Mouse (Mus musculus) liver, embryonic 16.5 days (tissue): ENCODE measurements around the gene Tcf20. TPM values are rescaled to one million over a fixed set of nuclear protein-coding genes. Genes with fewer than 3 reads are reported as not detected.

Experiments
- ATAC-seq: fragments of 200-750 bp; cut with Nextera tagmentation; 2 replicates; pipeline ENCODE4 v1.8.0; 2017; ENCODE audit warnings: low read depth, mild to moderate bottlenecking, moderate number of reproducible peaks, moderate library complexity
- H3K27ac ChIP-seq: fragments of 300-500 bp; sonication (generic); 2 replicates; pipeline ENCODE4 v1.5.1; 2014; ENCODE audit warnings: mild to moderate bottlenecking, low read length
- H3K27me3 ChIP-seq: fragments of 300-500 bp; sonication (generic); 2 replicates; pipeline ENCODE4 v1.6.1; 2014; ENCODE audit warnings: low read depth, low read length, mixed read lengths; ENCODE audit not compliant: control insufficient read depth, insufficient read depth
- H3K36me3 ChIP-seq: fragments of 300-500 bp; sonication (generic); 2 replicates; pipeline ENCODE4 v1.6.1; 2014; ENCODE audit warnings: mild to moderate bottlenecking; ENCODE audit not compliant: control insufficient read depth, insufficient read depth
- H3K4me1 ChIP-seq: fragments of 300-500 bp; sonication (generic); 2 replicates; pipeline ENCODE4 v1.6.1; 2014; ENCODE audit warnings: low read depth, low read length, mixed read lengths; ENCODE audit not compliant: control insufficient read depth
- H3K4me2 ChIP-seq: fragments of 300-500 bp; sonication (generic); 2 replicates; pipeline ENCODE4 v1.6.1; 2014; ENCODE audit warnings: low read depth, low read length, mixed read lengths
- H3K4me3 ChIP-seq: fragments of 300-500 bp; sonication (generic); 2 replicates; pipeline ENCODE4 v1.5.1; 2014; ENCODE audit warnings: low read depth, mild to moderate bottlenecking, low read length
- H3K9ac ChIP-seq: fragments of 300-500 bp; sonication (generic); 2 replicates; pipeline ENCODE4 v1.6.1; 2014; ENCODE audit warnings: low read depth, low read length
- H3K9me3 ChIP-seq: fragments of 300-500 bp; sonication (generic); replicated peaks from 2 replicates; pipeline ENCODE4 v1.6.1; 2016; ENCODE audit warnings: low read length; ENCODE audit not compliant: control insufficient read depth
- WGBS: fragments of 180-500 bp; shearing (Covaris S2); extraction: QIAGEN DNeasy Blood & Tissue Kit; methylation state at CpG from one replicate; pipeline ENCODE4 v1.1.7; 2014; ENCODE audit not compliant: insufficient replicate concordance; 5-methylcytosine and 5-hydroxymethylcytosine counted together
- polyA plus RNA-seq: library from polyadenylated mRNA; unstranded; fragments of >200 nt; fragmentation: Nextera tagmentation; extraction: Ambion mirVana; gene quantifications from 2 replicates; pipeline ENCODE4 v1.2.1, GENCODE M21; 2015

Tcf20 gene
- polyA plus RNA-seq, 1 experiment from 2014 or later = 2.1 TPM

DNA sequence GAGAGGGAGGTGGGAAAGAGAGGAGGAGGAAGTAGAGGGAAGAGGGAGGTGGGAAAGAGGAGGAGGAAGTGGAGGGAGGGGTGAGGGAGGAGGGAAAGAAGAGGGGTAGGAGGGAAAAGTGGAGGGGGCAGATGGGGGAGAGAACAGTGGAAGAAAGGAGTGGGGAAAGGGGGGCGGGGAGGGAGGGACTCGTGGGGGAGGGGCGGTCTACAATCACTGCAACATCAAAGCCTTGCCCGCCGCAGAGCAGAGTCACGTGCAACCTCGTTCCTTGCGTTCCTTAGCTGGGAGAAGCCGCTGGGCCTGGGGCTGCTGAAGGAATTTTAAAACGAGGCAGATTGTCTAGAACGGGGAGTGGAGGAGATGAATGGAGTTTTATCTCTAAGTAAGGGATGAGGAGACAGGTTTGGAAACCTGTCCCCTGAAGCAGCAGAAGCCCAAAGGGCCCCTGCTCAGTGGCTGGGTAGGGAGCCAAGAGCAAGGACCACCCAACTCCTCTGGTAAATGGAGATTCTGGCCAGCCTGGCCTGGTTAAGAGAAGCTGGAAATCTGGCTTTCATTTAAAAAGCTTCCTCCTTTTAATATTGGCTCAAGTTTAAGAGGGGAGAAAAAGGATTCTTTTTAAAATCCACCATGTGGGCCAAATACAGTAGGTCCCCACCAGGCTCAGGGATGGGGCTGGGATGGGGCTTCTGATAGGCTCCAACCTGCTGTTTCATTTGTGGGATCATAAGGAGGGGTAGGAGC lies 62.8 kb downstream of the Tcf20 start:
- H3K9ac ChIP-seq = no peak overlapping the region
- no peak overlapping the region for H3K27ac ChIP-seq
- ATAC-seq = no peak
- no peaks in the 10 kb centered on the region for H3K9me3 ChIP-seq
- no peak overlapping the region for H3K4me2 ChIP-seq
- 1% methylated on average over 10 of the region's 11 CpGs for WGBS
- no peaks in the 10 kb centered on the region for H3K36me3 ChIP-seq
- no peak overlapping the region for H3K4me3 ChIP-seq
- peaks cover 4% of the 10 kb centered on the region for H3K4me1 ChIP-seq
- peaks cover 33% of the 10 kb centered on the region for H3K27me3 ChIP-seq

GRCm38 (mm10) chr15:82923531-82923930 lies 64.1 kb downstream of the Tcf20 start:
- 45% methylated on average over 5 of the region's 5 CpGs for WGBS
- Histone ChIP-seq H3K9ac (no peak overlapping the region), H3K27ac (no peak overlapping the region), H3K9me3 (no peaks in the 10 kb centered on the region), H3K4me1 (peaks cover 4% of the 10 kb centered on the region), H3K27me3 (peaks cover 26% of the 10 kb centered on the region), H3K4me3 (no peak overlapping the region), H3K36me3 (no peaks in the 10 kb centered on the region), H3K4me2 (no peak overlapping the region)
- ATAC-seq = no peak

DNA sequence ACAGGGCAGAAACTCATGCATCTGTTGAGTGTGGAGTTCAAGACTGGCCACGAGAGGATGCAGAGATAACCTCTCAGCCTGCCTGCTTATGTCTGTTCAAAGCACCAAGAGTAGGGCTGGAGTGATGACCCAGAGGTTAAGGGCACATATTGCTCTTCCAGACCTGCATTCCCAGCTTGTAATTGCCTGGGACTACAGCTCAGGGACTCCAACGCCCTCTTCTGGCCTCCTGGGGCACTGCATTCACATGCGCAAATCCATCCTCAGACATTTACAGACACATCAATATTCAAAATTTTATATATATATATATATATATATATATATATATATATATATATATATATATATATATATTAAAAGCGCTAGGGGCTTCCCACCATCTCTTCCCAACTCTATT lies 64.9 kb downstream of the Tcf20 start:
- Histone ChIP-seq H3K4me2 (no peak overlapping the region), H3K4me1 (peaks cover 4% of the 10 kb centered on the region)

DNA sequence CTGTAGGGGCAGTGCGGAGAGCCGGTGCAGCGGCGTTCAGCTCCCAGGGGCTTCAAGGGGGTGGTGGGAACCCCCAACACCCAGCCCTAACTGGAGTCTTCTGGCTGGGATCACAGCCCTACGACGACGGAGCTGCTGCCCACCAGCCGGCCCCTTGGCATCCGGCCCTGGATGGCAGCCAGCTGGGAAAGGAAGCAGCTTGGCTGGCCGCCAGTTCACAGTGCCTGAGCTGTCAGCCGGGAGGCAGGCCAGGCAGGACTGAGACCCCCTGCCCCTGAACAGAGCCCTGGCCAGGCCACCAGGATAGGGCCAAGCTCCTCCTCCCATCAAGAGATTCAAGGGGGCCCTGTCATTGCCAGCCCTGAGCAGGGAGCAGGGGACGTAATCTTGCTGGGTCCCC lies 65.6 kb downstream of the Tcf20 start:
- Histone ChIP-seq H3K4me2 (no peak overlapping the region), H3K27ac (no peak overlapping the region), H3K4me1 (peaks cover 4% of the 10 kb centered on the region)

More for the DNA sequence above, 64.9 kb downstream of the Tcf20 start:
- H3K36me3 ChIP-seq = no peaks in the 10 kb centered on the region
- H3K9ac ChIP-seq = no peak overlapping the region
- 50% methylated on average over 4 of the region's 4 CpGs for WGBS
- H3K27me3 ChIP-seq = peaks cover 18% of the 10 kb centered on the region
- H3K9me3 ChIP-seq = no peaks in the 10 kb centered on the region
- H3K27ac ChIP-seq = no peak overlapping the region
- ATAC-seq = no peak
- no peak overlapping the region for H3K4me3 ChIP-seq

DNA sequence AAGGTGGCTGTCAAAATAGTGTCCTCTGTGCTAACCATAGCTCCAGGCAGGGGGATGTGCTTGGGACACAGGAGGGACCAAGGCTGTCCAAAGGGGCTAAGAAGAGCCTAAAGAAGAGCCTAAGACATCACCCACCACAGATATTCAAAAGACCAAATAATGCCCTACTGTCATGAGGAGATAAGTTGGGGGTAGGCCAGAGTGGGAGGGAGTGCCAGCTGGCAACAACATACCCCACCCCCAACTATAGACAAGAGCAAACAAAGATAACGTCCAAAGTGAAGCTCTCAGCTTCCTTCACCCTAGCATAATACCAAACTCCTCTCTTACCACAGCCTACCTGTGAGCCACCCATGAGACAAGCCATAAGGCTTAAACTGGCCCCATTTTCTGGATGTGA lies 66.1 kb downstream of the Tcf20 start:
- no peak for ATAC-seq
- Histone ChIP-seq H3K27ac (no peak overlapping the region), H3K4me1 (peaks cover 4% of the 10 kb centered on the region), H3K9ac (no peak overlapping the region), H3K36me3 (no peaks in the 10 kb centered on the region), H3K4me2 (no peak overlapping the region), H3K9me3 (no peaks in the 10 kb centered on the region), H3K4me3 (no peak overlapping the region), H3K27me3 (peaks cover 13% of the 10 kb centered on the region)
- 10% methylated on average over 1 of the region's 1 CpGs for WGBS

More for the DNA sequence above, 65.6 kb downstream of the Tcf20 start:
- peaks cover 14% of the 10 kb centered on the region for H3K27me3 ChIP-seq
- no peak overlapping the region for H3K9ac ChIP-seq
- no peaks in the 10 kb centered on the region for H3K36me3 ChIP-seq
- ATAC-seq = peak; percentile 48; the same call in 1 of the 2 replicates
- no peak overlapping the region for H3K4me3 ChIP-seq
- WGBS = 41% methylated on average over 12 of the region's 12 CpGs
- H3K9me3 ChIP-seq = no peaks in the 10 kb centered on the region

DNA sequence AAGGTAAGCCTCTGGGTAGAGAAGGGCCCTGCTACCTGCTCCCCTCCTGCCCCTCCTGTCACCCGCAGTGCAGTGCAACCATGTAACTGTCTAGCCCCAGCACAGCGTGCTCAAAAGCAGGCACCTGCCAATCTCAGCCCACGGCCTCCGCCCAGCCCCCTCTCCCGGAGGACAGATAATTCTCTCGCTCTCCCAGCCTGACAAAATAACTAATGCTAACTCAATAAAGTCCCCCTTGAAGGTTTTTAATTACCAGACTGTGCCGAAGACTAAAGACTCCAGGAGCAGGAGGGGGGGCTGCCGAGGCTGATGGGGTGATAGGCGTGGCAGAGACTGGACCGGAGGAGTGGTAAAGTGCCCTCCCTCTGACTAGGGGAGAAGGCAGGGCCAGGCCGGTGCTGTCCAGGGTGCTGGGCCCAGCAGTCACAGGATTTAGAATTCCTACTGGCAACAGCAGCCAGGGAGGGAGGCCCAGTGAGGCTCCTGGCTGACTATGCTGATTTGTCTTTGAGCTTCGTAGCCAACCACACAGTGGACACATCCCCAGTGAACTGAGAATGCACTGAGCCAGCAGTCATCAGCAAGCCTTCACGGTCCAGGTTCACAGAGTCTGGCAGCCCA lies 66.7 kb downstream of the Tcf20 start:
- H3K9me3 ChIP-seq = no peaks in the 10 kb centered on the region
- H3K4me3 ChIP-seq = no peak overlapping the region
- H3K9ac ChIP-seq = no peak overlapping the region
- H3K4me1 ChIP-seq = peaks cover 4% of the 10 kb centered on the region
- peaks cover 13% of the 10 kb centered on the region for H3K27me3 ChIP-seq
- peak overlapping the region; percentile 47; the same call in 1 of the 2 replicates for H3K4me2 ChIP-seq
- no peak overlapping the region for H3K27ac ChIP-seq
- no peak for ATAC-seq
- WGBS = 9% methylated on average over 13 of the region's 13 CpGs
- H3K36me3 ChIP-seq = no peaks in the 10 kb centered on the region

GRCm38 (mm10) chr15:82917965-82918364 lies 69.7 kb downstream of the Tcf20 start:
- no peak overlapping the region for H3K27ac ChIP-seq
- WGBS = 51% methylated on average over 3 of the region's 3 CpGs
- H3K9ac ChIP-seq = no peak overlapping the region
- H3K4me2 ChIP-seq = no peak overlapping the region
- no peaks in the 10 kb centered on the region for H3K9me3 ChIP-seq
- no peaks in the 10 kb centered on the region for H3K36me3 ChIP-seq
- no peak overlapping the region for H3K4me3 ChIP-seq
- peaks cover 4% of the 10 kb centered on the region for H3K4me1 ChIP-seq
- no peak for ATAC-seq
- H3K27me3 ChIP-seq = peaks cover 9% of the 10 kb centered on the region

- ATAC-seq = no peak
- Histone ChIP-seq H3K9me3 (no peaks in the 10 kb centered on the region), H3K27ac (no peak overlapping the region), H3K4me2 (no peak overlapping the region), H3K4me3 (no peak overlapping the region), H3K9ac (no peak overlapping the region), H3K36me3 (no peaks in the 10 kb centered on the region), H3K4me1 (peaks cover 4% of the 10 kb centered on the region), H3K27me3 (peaks cover 13% of the 10 kb centered on the region)
- WGBS = 54% methylated on average over 28 of the region's 28 CpGs
Observed at GRCm38 (mm10) chr15:82917207-82917844, 70.3 kb downstream of the Tcf20 start.

DNA sequence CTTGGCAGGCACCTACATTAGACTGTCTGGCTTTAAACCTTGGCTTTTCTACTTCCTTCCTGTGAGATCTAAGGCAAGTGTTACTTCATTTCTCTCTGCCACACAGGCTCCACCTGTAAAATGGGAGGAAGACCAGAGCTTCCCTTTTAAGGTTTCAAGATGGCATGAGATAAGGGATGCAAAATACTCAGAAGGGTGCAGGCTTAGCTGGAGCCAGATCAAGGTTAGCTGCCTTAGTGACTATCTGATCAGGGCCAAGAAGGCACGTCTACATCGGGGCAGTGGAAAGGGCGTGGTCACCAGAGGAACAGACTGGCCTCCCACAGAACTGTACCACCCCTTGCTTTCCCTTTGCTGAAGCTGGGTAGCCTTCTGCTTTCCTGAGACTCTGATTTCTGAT lies 73.2 kb downstream of the Tcf20 start:
- WGBS = 18% methylated on average over 3 of the region's 3 CpGs
- no peaks in the 10 kb centered on the region for H3K36me3 ChIP-seq
- H3K9me3 ChIP-seq = no peaks in the 10 kb centered on the region
- no peak overlapping the region for H3K9ac ChIP-seq
- no peak overlapping the region for H3K27ac ChIP-seq
- H3K27me3 ChIP-seq = peaks cover 27% of the 10 kb centered on the region
- no peak overlapping the region for H3K4me2 ChIP-seq
- no peaks in the 10 kb centered on the region for H3K4me1 ChIP-seq
- no peak overlapping the region for H3K4me3 ChIP-seq
- ATAC-seq = no peak
